Mouse (Mus musculus): ENCODE measurements around the gene Pilra.

The Pilra gene

DNA sequence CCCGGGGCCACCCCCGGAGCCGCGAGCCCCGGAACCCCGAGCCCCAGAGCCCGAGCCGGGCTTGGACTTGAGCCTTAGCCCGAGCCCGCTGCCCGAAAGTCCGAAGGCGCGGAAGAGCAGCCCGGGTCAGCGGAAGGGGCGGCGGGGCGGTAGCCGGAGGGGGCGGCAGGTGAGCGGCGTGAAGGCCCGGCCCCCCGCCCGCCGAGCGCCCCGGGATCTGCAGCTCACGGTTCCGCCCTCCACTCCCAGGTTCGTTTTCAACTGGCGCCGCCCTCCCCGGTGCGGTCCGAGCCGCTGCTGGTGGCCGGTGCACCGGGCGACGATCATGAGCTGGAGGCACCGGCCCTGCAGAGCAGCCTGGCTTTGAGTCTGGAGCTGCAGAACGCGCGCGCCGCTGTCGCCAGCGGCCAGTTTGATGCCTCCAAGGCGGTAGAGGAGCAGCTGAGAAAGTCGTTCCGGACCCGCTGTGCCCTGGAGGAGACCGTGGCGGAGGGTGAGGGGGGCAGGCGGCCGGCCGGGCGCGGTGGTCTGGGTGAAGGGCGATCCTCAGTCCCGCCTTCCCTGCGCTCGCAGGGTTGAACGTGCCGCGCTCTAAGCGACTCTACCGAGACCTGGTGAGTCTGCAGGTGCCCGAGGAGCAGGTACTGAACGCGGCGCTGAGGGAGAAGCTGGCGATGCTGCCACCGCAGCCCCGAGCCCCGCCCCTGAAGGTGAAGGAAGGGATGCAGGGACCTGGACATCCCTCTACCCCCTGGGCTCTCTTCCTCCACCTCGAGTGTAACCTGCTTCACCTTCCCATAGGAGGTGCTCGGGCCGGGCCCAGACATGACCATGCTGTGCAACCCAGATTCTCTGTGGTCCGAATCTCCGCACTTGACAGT, 56.8 kb downstream of the Pilra start:
- DNase-seq (ENCODE audit: low read depth, low spot score), result peak; percentile 55

DNA sequence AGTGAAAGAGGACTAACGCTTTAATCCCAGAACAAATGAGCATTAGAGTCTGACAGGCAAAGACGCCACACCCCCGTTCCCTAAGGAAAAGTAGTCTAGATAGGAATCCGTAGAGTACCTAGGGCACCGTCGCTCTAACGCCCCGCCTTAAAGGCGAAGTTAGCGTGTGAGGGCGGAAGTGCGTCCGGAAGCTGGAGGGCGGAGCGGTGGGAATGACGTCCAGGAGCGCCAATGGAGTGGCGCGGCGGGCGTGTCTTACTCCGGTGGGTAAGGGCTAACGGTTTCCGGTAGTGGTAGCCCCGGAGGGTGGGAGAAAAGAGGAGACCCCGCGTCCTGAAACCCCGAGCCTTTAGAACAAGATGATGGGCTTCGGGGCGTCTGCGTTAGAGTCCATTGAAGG, 57.4 kb downstream of the Pilra start, which contains the start of gene Ppp1r35:
TSS of gene Ppp1r35 (plus strand) at position 215 of the 400 bp plus-strand sequence.
- DNase-seq (ENCODE audit: low read depth, low spot score), result peak; percentile 98

DNA sequence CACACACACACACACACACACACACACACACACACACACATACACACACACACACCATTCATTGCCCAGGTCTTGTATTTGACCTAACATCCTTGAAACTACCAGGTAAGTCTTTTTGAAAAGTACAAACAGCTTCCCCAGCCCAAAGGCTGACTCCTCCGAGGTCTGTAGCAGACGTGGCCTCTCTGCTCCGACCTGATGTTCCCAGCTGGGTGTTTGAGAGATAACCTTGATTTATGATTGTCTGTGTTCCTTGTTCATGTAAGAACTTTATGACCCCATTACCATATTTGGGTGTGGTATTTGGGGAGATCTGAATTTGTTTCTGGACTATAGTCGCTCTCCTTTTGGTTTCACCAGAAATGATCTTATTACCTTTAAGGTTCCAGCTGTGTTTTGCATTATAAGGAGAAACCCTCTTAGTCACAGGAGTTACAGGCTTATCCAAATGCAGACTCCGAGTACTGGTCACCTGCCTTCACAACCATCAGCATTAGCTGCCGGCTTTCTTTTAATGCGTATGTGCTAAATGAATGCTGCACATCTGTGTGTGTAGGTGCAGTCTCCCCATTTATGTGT, 58.7 kb downstream of the Pilra start:
- no peak for DNase-seq (ENCODE audit: low read depth, low spot score)

DNA sequence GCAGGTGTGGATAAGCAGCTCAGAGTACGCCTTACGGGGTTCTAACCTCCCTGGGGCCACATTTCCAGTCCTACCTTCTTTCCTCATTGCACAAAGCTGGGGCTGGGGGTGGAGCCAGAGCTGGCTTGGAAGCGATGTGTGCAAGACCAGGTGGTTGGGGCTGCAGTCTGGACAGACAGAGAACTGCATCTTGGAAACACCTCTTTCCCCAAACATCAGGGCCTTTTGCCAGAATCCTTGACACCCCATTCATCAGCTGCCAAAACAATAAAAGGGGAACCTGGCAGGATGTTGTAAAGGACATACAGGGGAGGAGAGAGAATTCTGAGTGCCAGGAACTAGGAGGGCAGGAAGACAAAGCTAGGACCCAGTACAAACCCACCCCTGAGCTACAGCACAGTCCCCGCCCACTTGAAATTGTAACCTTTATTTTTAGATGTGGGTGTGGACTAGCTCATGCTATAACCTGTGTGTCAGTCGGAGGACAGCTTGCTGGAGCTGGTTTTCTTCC, 59.6 kb downstream of the Pilra start:
- peak; percentile 79 for DNase-seq (ENCODE audit: low read depth, low spot score)

DNA sequence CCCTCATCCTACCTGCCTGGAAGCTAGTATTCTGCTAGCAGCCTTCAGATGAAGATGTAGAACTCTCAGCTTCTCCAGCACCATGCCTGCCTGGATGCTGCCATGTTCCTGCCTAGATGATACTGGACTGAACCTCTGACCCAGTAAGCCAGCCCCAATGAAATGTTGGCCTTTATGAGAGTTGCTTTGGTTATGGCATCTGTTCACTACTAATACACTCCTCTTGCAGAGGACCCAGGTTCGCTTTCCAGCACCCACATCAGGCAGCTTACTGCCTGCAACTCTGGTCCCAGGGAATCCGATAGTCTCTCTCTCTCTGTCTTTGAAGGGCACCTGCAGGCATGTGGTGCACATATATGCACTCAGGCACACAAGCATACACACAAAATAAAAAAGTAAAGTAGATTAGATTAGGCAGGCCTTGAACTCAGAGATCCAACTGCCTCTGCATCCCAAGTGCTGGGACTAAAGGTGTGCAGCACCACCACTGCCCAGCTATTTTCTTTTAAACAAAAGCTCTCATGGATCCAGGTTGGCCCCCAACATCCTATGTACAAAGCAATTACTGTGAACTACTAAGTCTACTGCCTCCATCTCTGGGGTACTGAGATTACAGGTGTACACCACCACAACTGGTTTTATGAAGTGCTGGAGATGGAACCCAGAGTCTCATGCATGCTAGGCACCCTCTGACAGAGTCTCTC, 60.3 kb downstream of the Pilra start:
- no peak for DNase-seq (ENCODE audit: low read depth, low spot score)

DNA sequence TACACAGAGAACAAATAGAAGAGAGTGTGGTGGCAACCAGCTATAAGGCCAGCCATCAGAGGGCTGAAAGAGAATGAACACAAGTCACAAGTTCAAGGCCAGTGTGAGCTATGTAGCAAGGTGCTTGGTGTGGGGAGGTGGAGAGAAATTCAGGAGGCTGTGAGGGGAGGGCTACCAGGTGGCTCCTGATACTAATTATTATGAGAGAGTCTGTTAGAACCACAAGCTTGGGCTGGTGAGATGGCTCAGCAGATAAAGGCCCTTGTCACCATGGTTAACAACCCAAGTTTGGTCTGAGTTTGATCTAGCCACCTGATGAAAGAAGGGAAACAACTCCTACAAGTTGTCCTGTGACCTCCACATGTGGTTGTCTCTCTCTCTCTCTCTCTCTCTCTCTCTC, 63.3 kb downstream of the Pilra start:
- no peak for DNase-seq (ENCODE audit: low read depth, low spot score)
